Mouse (Mus musculus) liver, adult 2 months (tissue): ENCODE data around the gene Rhbdd3.
A peak's percentile ranks its signal among the peaks of the same experiment; 100 is the strongest.

Experiments
- CTCF ChIP-seq: fragments of 200-500 bp; IDR thresholded peaks from 2 replicates; pipeline ENCODE4 v1.5.1; 2011; ENCODE audit warnings: low read depth, low read length, control low read depth
- POLR2A ChIP-seq: fragments of 200-500 bp; IDR thresholded peaks from 2 replicates; pipeline ENCODE4 v1.6.1; 2011; ENCODE audit warnings: low read length, control low read depth; ENCODE audit not compliant: insufficient read depth; ENCODE audit errors: extremely low read depth

DNA sequence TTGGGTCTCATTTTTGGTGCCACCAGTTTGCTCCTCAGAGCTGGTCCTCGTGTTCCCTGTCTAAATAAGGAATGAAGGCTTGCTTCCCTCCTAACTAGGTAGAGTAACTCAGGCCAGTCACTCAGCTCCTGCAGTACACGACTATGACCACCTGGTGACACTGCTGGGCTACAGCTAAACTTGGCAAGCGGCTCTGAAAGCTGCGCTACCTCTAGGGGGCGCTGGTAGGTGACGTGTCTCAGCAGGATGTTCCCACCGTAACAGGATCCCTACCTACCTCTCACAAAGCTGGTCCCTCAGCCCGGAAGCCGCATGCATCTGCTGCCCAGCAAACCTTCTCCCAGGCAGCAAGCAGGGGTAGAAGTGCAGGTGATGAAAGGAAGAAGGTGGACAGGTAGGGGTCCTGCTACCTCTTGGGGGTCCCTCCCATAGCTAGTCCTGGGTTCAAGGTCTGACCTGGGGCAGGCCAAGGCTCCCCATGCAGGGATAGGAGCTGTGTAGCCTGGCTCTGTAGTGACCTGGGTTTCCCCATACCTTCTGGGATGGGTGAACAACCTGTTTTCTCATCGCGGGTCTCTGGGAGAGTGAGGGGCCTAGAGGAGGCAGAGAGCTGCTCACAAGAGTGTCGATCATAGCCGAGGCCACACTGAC, 16.3 kb downstream of the Rhbdd3 start:
- TF ChIP-seq CTCF = peak; percentile 100
- no peak for TF ChIP-seq POLR2A
